Mouse (Mus musculus) liver, adult 2 months (tissue): ENCODE measurements at regions not wholly inside any gene's neighbourhood (a gene's known extent, or its start where the extent isn't known, plus 50 kb on each side); places are given as distances from the start of the nearest gene placed in this dataset.

Source experiments
- CTCF ChIP-seq: fragments of 200-500 bp; IDR thresholded peaks from 2 replicates; pipeline ENCODE4 v1.5.1; 2011; ENCODE audit warnings: low read depth, low read length, control low read depth
- POLR2A ChIP-seq: fragments of 200-500 bp; IDR thresholded peaks from 2 replicates; pipeline ENCODE4 v1.6.1; 2011; ENCODE audit warnings: low read length, control low read depth; ENCODE audit not compliant: insufficient read depth; ENCODE audit errors: extremely low read depth

- TF ChIP-seq CTCF (no peak), POLR2A (no peak)
These were observed 90.5 kb upstream of the Vash1 start for GRCm38 (mm10) chr12:86588010-86588409.
